Mouse (Mus musculus) liver, adult 2 months (tissue): ENCODE measurements around the gene Ltbp1. TPM values are rescaled to one million over a fixed set of nuclear protein-coding genes. Genes with fewer than 3 reads are reported as not detected.

Experiments used
- DNase-seq: peaks from one replicate; pipeline ENCODE4 v3.0.0-alpha.2; 2011; ENCODE audit warnings: low read depth, low spot score; ENCODE audit errors: extremely low read depth
- H3K27ac ChIP-seq: fragments of 200-500 bp; replicated peaks from 2 replicates; pipeline ENCODE4 v1.5.1; 2012; ENCODE audit warnings: low read depth, mild to moderate bottlenecking, control low read depth, inconsistent platforms, low read length; ENCODE audit not compliant: insufficient read depth
- H3K27me3 ChIP-seq: fragments of 200-500 bp; 2 replicates; pipeline ENCODE4 v1.6.1; 2012; ENCODE audit warnings: mild to moderate bottlenecking, moderate library complexity, low read length, inconsistent platforms; ENCODE audit not compliant: control insufficient read depth, insufficient read depth
- H3K36me3 ChIP-seq: fragments of 200-500 bp; 2 replicates; pipeline ENCODE4 v1.6.1; 2012; ENCODE audit warnings: low read length, inconsistent platforms; ENCODE audit not compliant: control insufficient read depth, insufficient read depth
- H3K4me1 ChIP-seq: fragments of 200-500 bp; 2 replicates; pipeline ENCODE4 v1.6.1; 2011; ENCODE audit warnings: low read length; ENCODE audit not compliant: control insufficient read depth, insufficient read depth
- H3K4me3 ChIP-seq: fragments of 200-500 bp; 2 replicates; pipeline ENCODE4 v1.5.1; 2011; ENCODE audit warnings: low read depth, mild to moderate bottlenecking, control low read depth, low read length, moderate library complexity; ENCODE audit not compliant: insufficient read depth
- H3K79me2 ChIP-seq: fragments of 200-500 bp; 2 replicates; pipeline ENCODE4 v1.6.1; 2012; ENCODE audit warnings: inconsistent platforms, mild to moderate bottlenecking, low read length, moderate library complexity; ENCODE audit not compliant: control insufficient read depth, insufficient read depth
- H3K9ac ChIP-seq: fragments of 200-500 bp; 2 replicates; pipeline ENCODE4 v1.6.1; 2012; ENCODE audit warnings: low read depth, mild to moderate bottlenecking, control low read depth, inconsistent platforms, low read length
- CTCF ChIP-seq: fragments of 200-500 bp; IDR thresholded peaks from 2 replicates; pipeline ENCODE4 v1.5.1; 2011; ENCODE audit warnings: low read depth, low read length, control low read depth
- POLR2A ChIP-seq: fragments of 200-500 bp; IDR thresholded peaks from 2 replicates; pipeline ENCODE4 v1.6.1; 2011; ENCODE audit warnings: low read length, control low read depth; ENCODE audit not compliant: insufficient read depth; ENCODE audit errors: extremely low read depth
- WGBS: fragments of 180-500 bp; shearing (Covaris S2); methylation state at CpG from one replicate; pipeline ENCODE4 v1.1.7; 2018; 5-methylcytosine and 5-hydroxymethylcytosine counted together
- polyA plus RNA-seq: library from polyadenylated mRNA; depleted of rRNA; stranded (reverse); fragments of >200 nt; gene quantifications from 2 replicates; pipeline ENCODE4 v1.2.3, GENCODE M21; 2012
- total RNA-seq: library from RNA; depleted of rRNA; stranded (reverse); fragments of >200 nt; gene quantifications from 2 replicates; pipeline ENCODE4 v1.2.3, GENCODE M21; 2014

Gene Ltbp1
- total and polyA plus RNA-seq, 2 experiments: 1.1 to 1.5 TPM

GRCm38 (mm10) chr17:75228321-75228720 lies 223.0 kb downstream of the Ltbp1 start:
- Histone ChIP-seq H3K9ac (no peak overlapping the region), H3K36me3 (no peaks in the 10 kb centered on the region), H3K79me2 (no peaks in the 10 kb centered on the region), H3K27ac (no peak overlapping the region), H3K27me3 (no peaks in the 10 kb centered on the region), H3K4me3 (no peak overlapping the region), H3K4me1 (no peaks in the 10 kb centered on the region)
- no peak for DNase-seq
- no peak for TF ChIP-seq POLR2A
- no peak for TF ChIP-seq CTCF
- 79% methylated on average over 3 of the region's 3 CpGs for WGBS

DNA sequence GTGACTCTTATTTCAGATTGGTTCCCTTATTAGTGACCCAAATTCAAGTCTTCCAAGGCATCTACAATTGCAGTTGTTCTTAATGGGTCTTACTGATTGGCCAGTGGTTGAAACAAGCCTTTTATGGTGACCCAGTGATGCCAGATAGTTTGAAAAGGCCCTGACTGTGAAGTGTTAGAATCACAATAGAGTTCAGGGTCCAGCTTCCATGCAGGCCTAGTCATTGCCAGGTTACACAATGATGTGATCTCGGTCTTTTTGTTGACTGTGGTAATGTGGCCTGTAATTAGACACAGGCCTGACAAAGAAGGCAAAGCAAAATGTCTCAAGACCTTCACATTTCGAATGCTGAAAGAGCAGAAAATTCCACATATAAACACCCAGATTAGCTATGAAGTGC lies 227.8 kb downstream of the Ltbp1 start:
- Histone ChIP-seq H3K36me3 (no peaks in the 10 kb centered on the region), H3K4me3 (no peak overlapping the region), H3K27ac (no peak overlapping the region), H3K4me1 (no peaks in the 10 kb centered on the region), H3K9ac (no peak overlapping the region), H3K79me2 (no peaks in the 10 kb centered on the region), H3K27me3 (no peaks in the 10 kb centered on the region)
- no peak for TF ChIP-seq CTCF
- no peak for TF ChIP-seq POLR2A
- peak; percentile 4 for DNase-seq
- 53% methylated on average over 2 of the region's 2 CpGs for WGBS

DNA sequence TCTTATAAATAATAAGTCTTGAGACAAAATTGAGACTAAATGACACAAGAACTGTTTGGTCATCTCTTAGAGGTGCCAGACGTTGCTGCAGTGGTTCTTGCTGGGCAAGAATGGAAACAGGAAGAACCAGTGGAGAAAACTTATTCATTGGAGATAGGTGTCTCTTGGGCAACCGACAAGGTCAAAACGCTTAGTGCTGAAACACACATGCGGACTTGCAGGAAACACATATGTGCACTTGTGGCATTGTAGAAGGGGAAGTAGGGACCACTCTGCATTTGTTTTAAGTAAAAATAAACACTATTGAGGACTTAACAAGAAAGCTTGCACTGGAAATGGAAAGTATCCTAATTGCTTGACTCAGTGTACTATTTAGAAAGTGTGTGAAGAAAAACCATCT lies 228.6 kb downstream of the Ltbp1 start:
- Histone ChIP-seq H3K79me2 (no peaks in the 10 kb centered on the region), H3K4me3 (no peak overlapping the region), H3K9ac (no peak overlapping the region), H3K4me1 (no peaks in the 10 kb centered on the region), H3K27ac (no peak overlapping the region), H3K36me3 (no peaks in the 10 kb centered on the region), H3K27me3 (no peaks in the 10 kb centered on the region)
- 80% methylated on average over 4 of the region's 4 CpGs for WGBS
- TF ChIP-seq CTCF (no peak), POLR2A (no peak)
- DNase-seq: no peak

- Histone ChIP-seq H3K27ac (no peak overlapping the region), H3K27me3 (no peaks in the 10 kb centered on the region), H3K9ac (no peak overlapping the region), H3K4me1 (no peaks in the 10 kb centered on the region), H3K4me3 (no peak overlapping the region), H3K79me2 (no peaks in the 10 kb centered on the region), H3K36me3 (no peaks in the 10 kb centered on the region)
- WGBS: 92% methylated on average over 3 of the region's 3 CpGs
- DNase-seq: no peak
- no peak for TF ChIP-seq CTCF
- no peak for TF ChIP-seq POLR2A
These were observed 230.4 kb downstream of the Ltbp1 start for GRCm38 (mm10) chr17:75235781-75236180.

GRCm38 (mm10) chr17:75236543-75236942 lies 231.2 kb downstream of the Ltbp1 start:
- no peak overlapping the region for H3K4me3 ChIP-seq
- no peak for TF ChIP-seq CTCF
- TF ChIP-seq POLR2A: no peak
- no peak overlapping the region for H3K9ac ChIP-seq
- H3K27ac ChIP-seq: no peak overlapping the region
- no peaks in the 10 kb centered on the region for H3K36me3 ChIP-seq
- WGBS: 83% methylated on average over 2 of the region's 2 CpGs
- no peaks in the 10 kb centered on the region for H3K4me1 ChIP-seq
- H3K27me3 ChIP-seq: no peaks in the 10 kb centered on the region
- no peak for DNase-seq
- H3K79me2 ChIP-seq: no peaks in the 10 kb centered on the region

DNA sequence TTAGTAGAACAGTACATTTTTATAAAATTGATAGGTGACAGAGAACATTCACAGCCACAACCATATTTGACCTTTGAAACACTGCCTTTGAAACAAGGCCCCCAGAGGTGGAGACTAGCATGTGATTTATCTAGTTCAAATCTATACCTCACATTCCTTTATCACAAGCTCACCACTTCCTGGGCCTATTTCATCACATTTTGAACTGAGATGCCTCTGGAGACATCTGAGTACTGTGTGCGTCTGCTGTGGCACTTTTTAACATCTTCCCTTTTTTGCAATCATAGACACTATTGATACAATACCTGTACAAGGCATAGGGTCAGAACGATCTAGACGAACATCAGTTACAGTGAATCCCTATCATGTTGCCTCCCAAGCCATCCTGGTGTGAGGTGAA lies 232.1 kb downstream of the Ltbp1 start:
- Histone ChIP-seq H3K27me3 (no peaks in the 10 kb centered on the region), H3K36me3 (no peaks in the 10 kb centered on the region), H3K79me2 (no peaks in the 10 kb centered on the region), H3K9ac (no peak overlapping the region), H3K27ac (no peak overlapping the region), H3K4me3 (no peak overlapping the region), H3K4me1 (no peaks in the 10 kb centered on the region)
- 88% methylated on average over 3 of the region's 3 CpGs for WGBS
- TF ChIP-seq POLR2A (no peak), CTCF (no peak)
- DNase-seq: no peak
